Mouse (Mus musculus) NIH3T3 (cell line): Measurements from ENCODE around the gene Tefm.
A peak's percentile ranks its signal among the peaks of the same experiment; 100 is the strongest.
"Not testable (repeated sequence)": the region's sequence is repeated elsewhere in the genome, so short reads cannot be mapped to it uniquely, and the experiment has no call there.

Experiments
- DNase-seq: peaks from one replicate; pipeline ENCODE4 v3.0.0-alpha.2; 2012; ENCODE audit warnings: low read depth

Tefm gene

DNA sequence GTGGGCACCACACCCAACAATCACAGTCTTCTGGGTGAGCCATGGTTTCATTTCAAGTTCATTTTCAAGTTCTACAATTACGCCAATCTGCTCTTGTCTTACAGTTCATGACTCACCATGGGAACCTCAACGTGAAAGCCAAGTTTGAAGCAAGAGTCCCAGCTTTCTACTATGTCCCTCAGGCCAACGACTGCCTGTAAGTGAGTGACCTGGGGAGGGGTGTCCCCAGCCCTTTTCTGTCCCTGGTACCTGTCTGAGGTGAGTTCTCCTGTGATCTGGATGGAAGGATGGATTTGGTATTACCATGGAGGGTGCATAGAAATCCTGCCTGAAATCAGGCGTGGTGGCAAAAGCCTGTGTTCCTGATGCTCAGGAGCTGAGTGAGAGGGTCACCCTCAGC lies 14.9 kb upstream of the Tefm start:
- peak; percentile 33 for DNase-seq

DNA sequence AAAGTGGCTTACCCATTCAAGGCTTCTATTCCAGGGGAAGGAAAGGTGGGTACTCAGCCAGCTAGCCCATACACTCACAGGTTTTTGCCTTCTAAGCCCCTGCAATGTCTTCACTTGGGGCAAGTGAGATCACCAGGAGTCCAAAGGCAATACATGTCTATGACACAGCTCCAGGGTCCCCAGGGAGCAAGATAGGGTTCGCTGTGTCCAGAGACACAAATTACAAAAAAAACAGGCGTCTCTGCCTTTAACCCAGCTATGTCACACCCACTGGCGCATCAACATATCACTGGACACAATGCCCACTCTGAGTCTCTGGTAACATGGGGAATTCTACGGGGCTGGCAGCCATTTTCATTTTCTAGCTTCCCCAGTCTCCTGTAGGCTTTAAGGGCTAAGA lies 14.0 kb upstream of the Tefm start:
- DNase-seq: no peak

DNA sequence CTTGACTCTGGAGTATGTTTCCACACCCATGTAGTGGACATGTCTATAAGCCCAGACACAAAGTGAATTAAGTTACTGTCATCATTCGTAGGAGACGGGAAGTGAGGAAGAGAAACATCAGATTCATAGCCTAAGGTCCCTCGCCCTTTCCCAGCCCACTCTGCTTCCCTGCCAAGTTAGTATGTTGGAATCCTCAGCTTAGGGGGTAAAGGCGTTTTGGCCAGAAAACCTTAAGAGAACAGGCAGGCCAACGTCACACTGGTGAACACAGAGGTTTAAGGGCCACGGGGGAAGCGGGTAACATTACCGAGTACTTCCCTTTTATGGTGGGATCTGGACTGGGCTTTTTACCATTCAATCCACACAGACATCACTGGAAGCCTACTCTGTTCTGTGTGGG lies 13.6 kb upstream of the Tefm start:
- DNase-seq: no peak

DNA sequence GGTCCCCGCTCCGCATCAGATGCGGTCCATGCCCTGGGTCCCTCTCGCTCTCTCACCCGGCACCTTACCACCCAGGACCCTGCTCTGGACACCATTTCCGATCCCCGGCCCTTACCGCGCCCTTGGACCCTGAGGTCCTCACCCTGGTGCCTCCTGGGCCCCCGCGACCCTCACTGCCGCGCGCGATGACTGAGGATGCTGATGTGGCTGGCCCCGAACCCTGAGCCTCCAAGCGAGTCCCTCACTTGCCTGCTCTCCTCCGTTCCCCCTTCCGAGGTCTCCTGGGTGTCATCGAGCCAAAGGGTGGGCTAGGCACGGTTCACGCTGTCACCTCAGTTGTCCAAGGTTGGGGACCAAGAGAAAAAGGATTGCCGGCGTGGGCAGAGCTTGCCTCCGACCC lies 12.5 kb upstream of the Tefm start:
- no peak for DNase-seq

DNA sequence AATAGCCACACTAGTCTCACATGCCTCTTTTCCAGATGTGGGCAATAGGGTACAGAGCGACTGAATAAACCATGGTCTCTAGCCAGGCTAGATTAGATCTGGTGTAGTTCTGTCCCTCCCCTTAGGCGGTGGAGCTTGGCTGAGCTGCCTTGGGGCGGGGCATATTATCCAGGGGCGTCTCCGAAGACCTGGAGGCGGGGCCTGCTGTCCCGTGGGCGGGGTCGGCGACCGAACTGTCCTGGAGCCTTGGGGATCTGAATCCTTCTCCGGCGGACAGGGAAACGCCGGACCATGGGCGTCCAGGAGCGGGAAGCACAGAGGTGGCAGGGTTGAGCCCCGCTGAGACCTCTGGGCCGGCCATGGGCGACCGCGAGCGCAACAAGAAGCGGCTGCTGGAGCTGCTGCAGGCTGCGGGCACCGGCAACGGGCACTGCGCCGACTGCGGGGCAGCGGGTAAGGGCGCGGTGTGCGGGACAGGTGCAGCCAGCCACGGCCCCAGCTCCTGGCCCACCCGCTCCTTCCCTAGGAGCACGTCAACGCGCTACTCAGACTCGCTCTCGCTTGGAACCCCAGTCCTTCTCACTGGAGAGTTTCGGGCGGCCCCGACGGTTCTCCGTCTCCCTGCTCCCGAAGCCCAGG lies 12.0 kb upstream of the Tefm start, which contains the start of gene Adap2:
Gene Adap2 (plus strand): TSS at position 249 of the 639 bp plus-strand sequence.
- DNase-seq: no peak

DNA sequence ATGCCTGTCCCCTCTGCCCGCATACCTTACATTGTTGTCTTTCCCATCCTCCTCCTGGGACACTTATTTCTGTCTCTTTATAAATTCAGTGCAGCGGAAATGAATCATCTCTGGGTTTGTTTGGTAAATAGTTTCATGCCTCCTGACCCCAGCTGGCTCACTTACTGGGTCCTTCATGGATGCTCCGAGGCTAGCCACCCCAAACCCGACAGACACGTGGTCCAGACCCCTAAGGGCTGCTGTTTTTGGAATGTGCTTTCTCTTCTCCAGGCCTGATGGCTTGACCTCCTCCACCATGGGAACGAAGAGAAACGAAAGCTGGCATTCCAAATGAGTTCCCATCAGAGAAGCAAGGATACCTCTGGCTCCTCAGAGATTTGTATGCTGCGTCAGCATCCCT lies 10.4 kb upstream of the Tefm start:
- no peak for DNase-seq

DNA sequence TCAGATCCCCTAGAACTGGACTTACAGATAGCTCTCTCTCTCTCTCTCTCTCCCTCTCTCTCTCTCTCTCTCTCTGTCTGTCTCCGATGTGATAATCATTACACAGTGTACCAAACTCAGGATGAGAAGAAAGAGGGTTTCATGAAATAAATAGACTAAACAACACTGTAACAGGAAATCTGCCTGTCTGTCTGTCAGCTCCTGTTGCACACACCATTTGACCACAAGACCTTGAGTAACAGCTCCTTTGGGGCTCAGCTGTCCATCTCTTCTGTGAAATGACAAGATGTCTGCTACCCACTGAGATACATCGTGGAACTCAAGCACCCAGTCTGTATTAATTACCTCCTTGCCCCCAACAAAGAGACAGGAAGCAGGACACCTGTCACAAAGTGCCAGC lies 9.6 kb upstream of the Tefm start:
- DNase-seq: no peak

DNA sequence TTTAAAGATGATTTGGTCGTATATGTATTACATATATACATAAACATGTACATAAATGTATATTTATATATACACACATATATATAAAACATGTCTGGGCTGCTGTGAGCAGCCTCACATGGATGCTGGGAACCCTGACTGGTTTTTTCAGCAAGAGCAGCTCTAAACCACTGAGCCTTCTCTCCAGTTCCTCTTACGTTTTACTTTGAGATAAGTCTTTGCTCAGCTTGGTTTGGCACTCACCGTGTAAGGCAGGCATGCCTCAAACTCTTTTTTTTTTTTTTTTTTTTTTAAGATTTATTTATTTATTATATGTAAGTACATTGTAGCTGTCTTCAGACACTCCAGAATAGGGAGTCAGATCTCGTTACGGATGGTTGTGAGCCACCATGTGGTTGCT lies 8.6 kb upstream of the Tefm start:
- no peak for DNase-seq

DNA sequence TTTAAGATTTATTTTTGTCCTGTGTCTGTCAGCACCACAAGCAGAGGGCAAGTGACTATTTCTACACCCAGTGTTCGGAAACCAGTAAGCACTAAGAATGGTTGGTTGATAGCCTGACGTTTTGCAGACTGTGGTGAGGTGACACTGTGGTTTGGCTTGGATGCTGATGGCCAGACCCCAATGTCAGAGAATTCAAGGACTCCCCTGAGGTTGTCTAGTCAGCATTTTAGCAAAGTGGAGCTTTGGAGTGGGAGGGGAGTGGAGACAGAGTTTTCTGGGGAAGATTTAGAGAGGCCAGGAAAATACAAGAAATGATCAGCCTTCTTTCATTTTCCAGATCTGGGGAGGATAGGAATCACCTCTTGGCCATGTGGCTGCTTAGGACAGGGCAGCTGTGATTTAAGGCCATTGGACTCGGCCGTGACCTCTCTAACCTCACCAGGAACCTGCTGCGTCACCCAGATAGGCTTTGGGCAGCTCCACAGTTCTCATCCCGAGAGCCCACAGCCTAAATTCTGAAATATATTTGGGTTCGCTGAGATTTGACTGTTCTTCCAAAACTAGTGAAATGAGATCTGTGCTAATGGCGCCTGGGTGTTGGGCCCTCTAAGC lies 7.5 kb upstream of the Tefm start:
- DNase-seq: no peak

DNA sequence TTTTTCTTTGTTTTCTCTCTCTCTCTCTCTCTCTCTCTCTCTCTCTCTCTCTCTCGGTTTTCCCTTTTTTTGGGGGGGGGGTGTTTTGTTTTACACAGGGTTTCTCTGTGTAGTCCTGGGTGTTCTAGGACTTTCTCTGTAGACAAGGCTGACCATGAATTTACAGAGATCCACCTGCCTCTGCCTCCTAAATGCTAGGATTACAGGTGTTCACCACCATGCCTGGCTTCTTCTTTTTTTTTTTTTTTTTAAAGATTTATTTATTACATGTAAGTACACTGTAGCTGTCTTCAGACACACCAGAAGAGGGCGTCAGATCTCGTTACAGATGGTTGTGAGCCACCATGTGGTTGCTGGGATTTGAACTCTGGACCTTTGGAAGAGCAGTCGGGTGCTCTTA lies 7.0 kb upstream of the Tefm start:
- not testable (repeated sequence) for DNase-seq

DNA sequence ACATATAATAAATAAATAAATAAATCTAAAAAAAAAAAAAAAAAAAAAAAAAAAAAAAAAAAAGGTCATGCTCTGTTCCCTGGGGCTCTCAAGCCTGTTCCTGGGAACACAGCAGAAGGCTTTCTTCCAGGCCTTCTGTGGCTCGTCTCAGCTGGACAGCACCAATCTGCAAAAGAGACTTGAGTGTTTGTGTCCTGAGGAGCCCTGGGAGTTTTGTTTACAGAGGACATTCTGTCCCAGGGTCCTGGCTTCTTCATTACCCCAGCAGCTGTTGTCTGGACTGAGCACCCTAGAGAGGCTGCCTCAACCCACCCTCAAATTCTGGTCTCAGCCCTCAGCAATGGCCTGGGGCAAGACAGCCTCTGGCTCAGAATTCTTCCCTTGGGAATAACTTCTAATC lies 6.3 kb upstream of the Tefm start:
- DNase-seq: no peak

DNA sequence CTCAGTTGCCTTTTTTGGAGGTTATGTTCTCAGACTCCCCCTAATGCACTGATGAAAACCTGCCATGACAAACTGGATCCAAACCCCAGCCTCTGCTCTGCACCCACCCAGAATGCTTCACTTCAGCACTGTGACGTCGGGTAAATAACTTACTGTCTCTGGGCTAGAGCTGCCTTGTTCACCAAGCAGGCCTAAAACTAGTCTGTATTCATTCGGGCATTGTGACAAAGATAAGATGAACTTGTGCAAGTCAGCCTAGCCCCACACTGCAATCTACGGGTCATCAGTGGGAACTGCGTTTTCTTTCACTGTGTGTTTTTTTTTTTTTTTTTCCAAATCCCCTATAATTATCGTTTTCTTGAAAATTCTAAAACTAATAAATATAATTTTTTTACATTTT lies 5.8 kb upstream of the Tefm start:
- DNase-seq: peak; percentile 29

DNA sequence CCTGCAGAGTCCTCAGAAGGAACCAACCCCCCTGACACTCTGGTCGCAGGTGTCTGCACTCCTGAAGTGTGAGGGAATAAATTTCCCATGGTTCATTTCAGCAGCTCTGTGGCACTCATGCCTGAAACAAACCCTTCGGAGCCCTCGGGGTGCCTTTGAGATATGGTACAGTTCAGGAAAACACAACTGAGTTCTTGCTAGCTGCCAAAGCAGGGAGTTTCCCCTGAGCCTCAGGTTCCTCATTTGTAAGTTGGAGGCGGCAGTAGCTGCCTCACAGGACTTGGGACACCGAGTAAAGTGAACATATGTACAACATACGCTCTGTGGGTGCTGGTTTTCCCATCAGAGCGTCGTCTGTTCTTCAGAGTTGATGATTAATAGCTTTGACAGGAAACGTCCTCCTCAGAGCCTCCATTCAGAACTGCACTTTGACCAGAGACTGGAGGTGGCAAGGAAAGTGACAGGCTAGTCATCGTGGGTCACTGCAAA lies 3.9 kb upstream of the Tefm start:
- DNase-seq: no peak

DNA sequence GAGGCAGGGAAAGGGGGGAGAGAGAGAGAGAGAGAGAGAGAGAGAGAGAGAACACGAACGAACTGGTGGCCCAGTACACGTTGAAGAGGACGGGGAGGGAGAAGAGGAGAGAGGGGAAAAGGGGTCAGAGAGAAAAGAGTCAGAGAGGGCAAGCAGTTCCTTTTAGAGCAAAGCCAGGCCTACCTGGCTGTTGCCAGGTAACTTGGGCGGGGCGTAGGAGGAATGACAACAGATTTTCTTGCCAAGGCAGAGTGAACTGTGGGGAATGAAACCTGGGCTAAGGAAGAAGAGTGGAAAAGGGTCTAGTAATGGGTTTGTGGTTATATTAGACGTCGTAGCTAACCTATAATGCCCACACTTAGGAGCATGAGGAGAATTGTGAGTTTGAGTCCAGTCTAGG lies 897 bp upstream of the Tefm start:
- no peak for DNase-seq

DNA sequence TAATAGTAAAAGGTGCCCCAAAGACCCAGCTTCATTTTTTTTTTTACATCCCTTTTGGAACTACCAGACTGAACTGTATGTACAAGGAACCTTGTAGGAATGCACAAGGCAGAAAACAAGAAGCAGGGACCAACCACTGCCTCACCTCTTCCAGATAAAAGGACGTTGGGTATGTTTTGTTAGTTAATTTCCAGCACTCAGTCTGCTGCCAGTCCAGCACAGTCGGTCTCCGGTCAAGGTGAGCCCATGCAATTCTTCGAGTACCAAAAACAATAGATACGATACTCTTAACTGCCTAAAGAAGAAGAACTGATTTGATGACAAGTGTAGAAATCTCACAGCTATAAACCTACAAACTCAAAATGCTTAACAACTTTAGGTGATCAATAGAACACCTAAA lies 4.2 kb downstream of the Tefm start:
- DNase-seq: no peak

DNA sequence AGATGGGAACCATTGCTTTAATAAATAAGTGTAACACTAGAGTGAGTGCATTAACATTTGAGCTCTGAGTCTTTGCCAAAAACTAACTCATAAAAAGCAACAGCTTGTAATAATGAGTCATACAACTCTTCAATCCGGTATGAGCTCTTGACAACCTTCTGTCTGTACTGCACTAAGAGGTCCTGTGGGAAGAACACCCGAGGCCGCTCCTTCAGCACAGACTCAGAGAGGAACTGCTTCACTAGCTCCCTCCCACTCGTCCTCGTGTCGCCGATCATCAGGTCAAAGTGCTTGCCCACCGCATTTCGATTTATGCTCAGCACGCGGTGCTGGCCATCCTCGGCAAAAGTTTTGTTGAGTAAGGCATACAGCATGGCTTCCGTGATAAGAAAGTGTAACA lies 5.2 kb downstream of the Tefm start:
- peak; percentile 36 for DNase-seq

DNA sequence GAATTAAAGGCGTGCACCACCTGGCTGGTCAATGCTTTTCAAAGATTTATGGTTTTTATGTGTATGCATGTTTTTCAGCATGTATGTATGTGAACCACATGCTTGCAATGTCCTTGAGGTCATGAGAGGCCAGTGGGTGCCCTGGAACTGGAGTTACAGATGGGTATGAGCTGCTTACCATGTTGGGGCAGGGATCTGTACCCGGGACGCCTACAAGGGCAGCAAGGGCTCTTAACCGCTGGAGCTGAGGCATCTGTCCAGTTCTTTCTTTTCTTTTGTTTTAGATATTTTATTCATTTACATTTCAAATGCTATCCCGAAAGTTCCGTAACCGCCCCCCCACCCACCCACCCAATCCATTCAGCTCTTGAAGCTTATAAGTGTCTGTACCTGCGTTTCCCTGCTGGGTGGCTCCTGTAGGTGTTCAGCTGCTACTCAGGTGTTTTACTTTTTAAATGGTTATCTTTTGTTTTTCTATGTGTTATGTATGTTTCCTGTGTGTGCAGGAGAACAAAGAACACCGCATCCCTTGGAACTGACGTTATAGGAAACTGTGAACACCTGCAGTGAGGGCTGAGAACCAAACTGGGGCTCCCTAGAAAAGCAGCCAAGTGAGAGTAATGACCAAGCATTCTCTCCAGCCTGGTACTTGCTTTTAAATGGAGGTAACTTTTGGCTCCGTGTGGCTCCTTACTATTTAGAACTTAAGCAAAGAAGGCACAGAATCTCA lies 5.9 kb downstream of the Tefm start:
- no peak for DNase-seq

DNA sequence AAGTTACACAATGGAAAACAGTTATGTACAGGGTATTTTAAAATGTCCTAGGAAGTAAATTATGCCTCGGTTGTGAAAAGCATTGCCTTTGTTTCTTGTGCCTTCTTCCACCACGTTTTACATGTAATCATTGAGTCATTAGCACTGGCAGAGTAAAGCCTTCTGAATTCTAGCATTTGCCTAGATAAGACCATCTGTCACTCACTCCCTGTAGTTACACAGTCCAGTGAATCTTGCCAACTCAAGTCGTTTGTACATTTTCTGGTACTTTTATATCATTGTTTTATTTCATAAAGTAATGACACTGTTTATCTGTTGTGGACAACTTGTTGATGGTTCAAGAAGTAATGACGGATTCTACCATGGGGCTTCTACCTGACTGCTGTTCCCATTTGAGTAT lies 7.2 kb downstream of the Tefm start:
- DNase-seq: no peak

DNA sequence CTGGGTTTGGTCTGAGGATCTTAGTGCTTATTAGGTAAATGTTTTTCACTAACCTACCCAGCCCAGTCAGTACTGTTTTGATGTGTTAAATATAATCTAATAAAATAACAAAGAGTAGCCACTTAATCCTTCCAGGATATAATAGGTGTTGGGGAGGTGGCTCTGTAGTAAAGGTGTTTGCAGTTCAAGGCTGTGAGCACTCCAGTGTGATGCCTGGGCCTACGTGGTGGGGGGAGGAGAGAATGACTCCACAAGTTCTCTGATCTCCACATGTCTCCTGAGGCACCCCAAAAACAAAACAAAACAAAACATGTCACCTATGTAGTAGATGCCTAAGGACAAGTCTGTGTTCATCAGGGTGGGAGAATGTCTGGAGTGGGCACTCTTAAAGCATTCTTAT lies 9.9 kb downstream of the Tefm start:
- no peak for DNase-seq

DNA sequence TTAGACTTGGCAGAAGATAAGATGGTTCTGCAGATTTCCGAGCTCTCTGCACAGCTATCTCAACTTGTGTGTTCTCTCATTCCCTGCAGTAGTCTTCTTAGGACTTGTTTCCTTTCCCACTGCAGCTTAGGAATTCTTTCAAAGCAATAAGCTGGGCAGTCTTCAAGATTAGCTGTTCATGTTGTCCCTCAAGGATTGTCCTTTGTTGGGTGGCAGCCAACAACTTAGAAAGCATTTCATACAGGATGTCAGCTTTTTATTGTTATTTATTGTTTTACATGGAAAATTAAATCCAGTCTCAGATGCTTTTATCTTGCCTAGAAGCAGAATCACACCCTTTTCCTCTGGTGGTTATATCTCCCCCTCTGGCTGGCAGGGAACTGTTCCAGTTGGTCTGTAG lies 25.6 kb downstream of the Tefm start:
- no peak for DNase-seq

DNA sequence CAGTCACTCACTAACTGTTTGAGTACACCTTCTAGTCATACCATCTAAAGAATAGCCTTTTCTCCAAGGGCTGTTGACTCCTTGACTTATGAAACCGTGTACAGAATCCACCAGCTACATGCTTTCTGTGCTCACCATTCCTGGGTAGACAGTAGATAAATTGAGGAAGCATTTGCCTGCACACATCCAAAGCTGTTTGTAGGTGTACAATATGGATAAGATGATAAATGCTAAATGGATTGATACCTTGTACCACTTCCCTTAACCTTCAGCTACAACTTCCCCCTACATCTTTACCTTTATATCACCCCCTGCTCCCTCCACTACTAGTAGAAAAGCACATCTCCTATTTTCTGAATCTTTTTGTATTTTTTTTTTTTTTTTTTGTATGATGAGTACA lies 37.6 kb downstream of the Tefm start:
- DNase-seq: no peak

DNA sequence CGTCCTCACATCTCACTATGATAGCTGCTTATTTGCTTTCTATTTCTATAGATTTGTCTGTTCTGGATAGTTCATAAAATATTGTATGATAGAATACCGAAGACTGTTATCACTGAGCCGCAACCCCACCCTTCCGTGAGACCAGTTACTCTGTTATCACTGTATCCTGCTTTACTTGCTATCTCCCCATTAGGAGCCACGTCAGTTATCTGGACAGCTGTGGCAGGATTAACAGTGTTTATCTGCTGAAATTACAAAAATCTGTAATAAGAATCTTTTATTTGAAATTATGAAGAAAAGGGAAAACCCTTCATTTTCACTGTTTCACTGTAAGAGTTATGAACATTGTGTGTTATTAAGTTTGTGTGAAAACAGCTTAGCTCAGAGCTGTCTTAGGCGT lies 40.7 kb downstream of the Tefm start:
- DNase-seq: no peak

DNA sequence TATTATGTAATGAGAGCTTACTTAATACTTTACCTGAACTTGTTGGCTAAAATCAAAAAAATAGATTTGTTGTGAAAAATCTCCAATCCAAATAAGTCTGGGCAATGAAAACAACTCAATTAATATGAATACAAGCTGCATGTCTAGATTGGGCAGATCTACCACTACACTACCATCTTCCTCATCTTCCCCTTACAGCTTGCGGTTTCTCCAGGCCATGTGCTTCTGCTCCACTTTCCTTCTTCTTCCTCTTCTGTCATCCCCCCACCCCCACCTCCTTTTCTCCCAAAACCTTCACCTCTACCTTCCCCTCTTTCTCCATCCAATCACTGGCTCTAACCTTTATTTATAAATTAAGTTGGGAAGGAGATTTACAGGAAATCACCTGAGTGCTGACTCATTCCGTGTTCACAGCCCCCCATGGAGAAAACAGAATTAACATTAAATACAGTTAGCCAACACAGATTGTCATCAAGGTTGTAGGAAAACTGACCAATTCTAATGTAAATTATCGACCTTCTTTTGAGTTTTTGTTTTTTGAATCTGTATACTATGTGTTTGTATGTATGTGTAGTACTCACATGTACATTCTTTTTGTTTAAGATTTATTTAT lies 43.4 kb downstream of the Tefm start:
- no peak for DNase-seq
